Mouse (Mus musculus) midbrain, postnatal 0 days (tissue): ENCODE results near the gene Zfp990. TPM values are rescaled to one million over a fixed set of nuclear protein-coding genes. Genes with fewer than 3 reads are reported as not detected.
A peak's percentile ranks its signal among the peaks of the same experiment; 100 is the strongest.
"Not testable (repeated sequence)": the region's sequence is repeated elsewhere in the genome, so short reads cannot be mapped to it uniquely, and the experiment has no call there.

Experiments
- ATAC-seq: fragments of 200-750 bp; cut with Nextera tagmentation; 2 replicates; pipeline ENCODE4 v1.8.0; 2017; ENCODE audit warnings: moderate number of reproducible peaks, mild to moderate bottlenecking, moderate TSS enrichment, moderate library complexity; ENCODE audit not compliant: low FRiP score
- DNase-seq: peaks from one replicate; pipeline ENCODE4 v3.0.0-alpha.2; 2015; ENCODE audit warnings: low spot score
- H3K27ac ChIP-seq: fragments of 300-500 bp; sonication (generic); 2 replicates; pipeline ENCODE4 v1.5.1; 2014; ENCODE audit warnings: low read depth, mild to moderate bottlenecking, low read length, mixed read lengths
- H3K27me3 ChIP-seq: fragments of 300-500 bp; sonication (generic); 2 replicates; pipeline ENCODE4 v1.6.1; 2014; ENCODE audit warnings: low read length, control low read depth, mixed read lengths; ENCODE audit not compliant: insufficient read depth
- H3K36me3 ChIP-seq: fragments of 300-500 bp; sonication (generic); 2 replicates; pipeline ENCODE4 v1.6.1; 2014; ENCODE audit warnings: low read length, control low read depth, mixed read lengths; ENCODE audit not compliant: insufficient read depth
- H3K4me1 ChIP-seq: fragments of 300-500 bp; sonication (generic); 2 replicates; pipeline ENCODE4 v1.6.1; 2014; ENCODE audit warnings: mild to moderate bottlenecking, control low read depth, antibody characterized with exemption, low read length, mixed read lengths; ENCODE audit not compliant: insufficient read depth
- H3K4me2 ChIP-seq: fragments of 300-500 bp; sonication (generic); 2 replicates; pipeline ENCODE4 v1.6.1; 2014; ENCODE audit warnings: low read depth, mild to moderate bottlenecking, low read length, mixed read lengths; ENCODE audit not compliant: poor library complexity, severe bottlenecking
- H3K4me3 ChIP-seq: fragments of 300-500 bp; sonication (generic); 2 replicates; pipeline ENCODE4 v1.5.1; 2014; ENCODE audit warnings: low read depth, mild to moderate bottlenecking, low read length, moderate library complexity
- H3K9ac ChIP-seq: fragments of 300-500 bp; sonication (generic); replicated peaks from 2 replicates; pipeline ENCODE4 v1.6.1; 2014; ENCODE audit warnings: mild to moderate bottlenecking, low read length, moderate library complexity, mixed read lengths; ENCODE audit not compliant: poor library complexity, severe bottlenecking
- H3K9me3 ChIP-seq: fragments of 300-500 bp; sonication (generic); 2 replicates; pipeline ENCODE4 v1.6.1; 2016; ENCODE audit warnings: low read length, control low read depth
- WGBS: fragments of 180-500 bp; shearing (Covaris S2); extraction: QIAGEN DNeasy Blood & Tissue Kit; methylation state at CpG from one replicate; pipeline ENCODE4 v1.1.7; 2014; 5-methylcytosine and 5-hydroxymethylcytosine counted together
- polyA plus RNA-seq: library from polyadenylated mRNA; unstranded; fragments of >200 nt; fragmentation: Nextera tagmentation; extraction: Ambion mirVana; gene quantifications from 2 replicates; pipeline ENCODE4 v1.2.1, GENCODE M21; 2015
- total RNA-seq: library from RNA; depleted of rRNA; stranded (reverse); fragments of >200 nt; gene quantifications from 2 replicates; pipeline ENCODE4 v1.2.3, GENCODE M21; 2014

Zfp990 gene
- total and polyA plus RNA-seq, 2 experiments from 2014 or later, result 0.09 TPM; not detected in 1

- 75% methylated on average over 4 of the region's 4 CpGs for WGBS
- not testable (repeated sequence) for ATAC-seq, H3K9ac ChIP-seq
These were observed 5.4 kb downstream of the Zfp990 start for GRCm38 (mm10) chr4:145515776-145516565.

DNA sequence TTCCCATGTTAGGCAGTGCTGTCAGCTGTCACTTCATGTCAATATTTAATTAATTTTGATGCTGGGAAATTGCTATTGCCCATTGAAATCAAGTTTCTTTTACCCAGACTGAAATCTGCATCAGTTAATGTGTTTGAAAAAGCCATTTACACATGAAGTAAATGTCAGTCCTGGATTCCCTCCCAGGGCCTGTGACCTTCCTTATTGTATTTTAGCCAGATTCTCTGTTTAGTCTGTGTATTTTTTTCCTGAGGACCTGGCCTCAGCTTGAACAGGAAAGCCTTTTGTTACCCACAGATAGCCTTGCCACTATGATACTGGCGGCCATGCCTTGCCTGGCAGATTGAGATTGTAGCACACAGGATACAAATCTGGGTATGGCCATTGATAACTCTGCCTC lies 6.8 kb downstream of the Zfp990 start:
- H3K9ac ChIP-seq, DNase-seq, H3K4me1 ChIP-seq, H3K4me3 ChIP-seq, H3K27ac ChIP-seq, ATAC-seq, H3K27me3 ChIP-seq, H3K4me2 ChIP-seq, H3K9me3 ChIP-seq, H3K36me3 ChIP-seq: not testable (repeated sequence)
- 100% methylated on average over 1 of the region's 1 CpGs for WGBS

More at GRCm38 (mm10) chr4:145515776-145516565, 5.4 kb downstream of the Zfp990 start:
- not testable (repeated sequence) for H3K9me3 ChIP-seq, H3K4me2 ChIP-seq, H3K27ac ChIP-seq, H3K27me3 ChIP-seq, H3K36me3 ChIP-seq, H3K4me1 ChIP-seq, DNase-seq, H3K4me3 ChIP-seq

DNA sequence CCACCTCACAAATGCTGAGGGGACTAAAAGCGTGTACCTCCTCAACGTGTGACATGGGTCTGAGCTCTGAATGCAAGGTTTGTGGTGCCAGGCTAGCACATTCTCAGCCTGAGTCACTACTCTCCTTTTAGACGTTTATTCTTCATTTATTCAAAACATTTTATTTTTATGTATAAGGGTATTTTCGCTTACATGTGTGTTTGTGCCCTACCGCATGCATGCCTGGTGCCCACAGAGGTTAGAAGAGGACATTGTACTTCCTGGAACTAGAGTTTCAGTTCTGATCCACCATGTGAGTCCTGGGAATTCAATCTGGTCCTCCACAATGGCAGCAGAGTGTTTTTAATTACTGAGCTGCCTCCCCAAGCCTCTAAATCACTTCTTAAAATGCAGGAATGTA lies 33.3 kb downstream of the Zfp990 start:
- not testable (repeated sequence) for H3K9ac ChIP-seq, DNase-seq, H3K4me1 ChIP-seq, ATAC-seq, H3K27me3 ChIP-seq, H3K36me3 ChIP-seq, H3K4me3 ChIP-seq, H3K4me2 ChIP-seq, H3K27ac ChIP-seq
- H3K9me3 ChIP-seq, result peaks cover 27% of the 10 kb centered on the region
- 80% methylated on average over 5 of the region's 5 CpGs for WGBS

- DNase-seq, H3K4me1 ChIP-seq, H3K36me3 ChIP-seq, H3K4me2 ChIP-seq, H3K27me3 ChIP-seq, ATAC-seq, H3K9ac ChIP-seq, H3K27ac ChIP-seq, H3K4me3 ChIP-seq: not testable (repeated sequence)
- WGBS, result 22% methylated on average over 2 of the region's 2 CpGs
- H3K9me3 ChIP-seq, result peaks cover 27% of the 10 kb centered on the region
These were observed 34.5 kb downstream of the Zfp990 start for GRCm38 (mm10) chr4:145545106-145545505.

GRCm38 (mm10) chr4:145545734-145546349 lies 35.3 kb downstream of the Zfp990 start:
- not testable (repeated sequence) for ATAC-seq, H3K4me2 ChIP-seq, H3K27ac ChIP-seq, DNase-seq, H3K9ac ChIP-seq, H3K4me1 ChIP-seq, H3K27me3 ChIP-seq, H3K4me3 ChIP-seq, H3K36me3 ChIP-seq
- H3K9me3 ChIP-seq, result peaks cover 27% of the 10 kb centered on the region
- WGBS, result 72% methylated on average over 6 of the region's 6 CpGs

DNA sequence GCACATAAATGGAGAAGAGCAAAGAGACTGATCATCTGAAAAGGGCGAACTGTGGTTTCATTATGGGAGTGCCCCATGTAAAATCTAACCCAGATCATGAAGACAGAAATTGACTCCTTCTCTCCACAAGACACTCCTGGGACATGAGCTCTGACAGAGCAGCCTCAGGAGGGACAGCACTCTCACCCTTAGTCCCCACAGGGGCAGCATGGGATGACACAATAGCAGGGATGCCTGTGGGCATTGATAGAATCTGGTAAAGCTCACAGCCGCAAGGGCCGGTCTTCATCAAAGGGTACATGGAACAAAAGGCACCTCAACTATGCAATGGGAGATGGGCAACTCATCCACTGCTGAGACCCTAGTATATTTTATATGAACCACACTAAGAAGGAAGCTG lies 35.9 kb downstream of the Zfp990 start:
- 87% methylated on average over 3 of the region's 3 CpGs for WGBS
- not testable (repeated sequence) for H3K9ac ChIP-seq, H3K27me3 ChIP-seq, H3K4me1 ChIP-seq, H3K27ac ChIP-seq, H3K36me3 ChIP-seq, H3K4me3 ChIP-seq, DNase-seq, H3K4me2 ChIP-seq
- peaks cover 23% of the 10 kb centered on the region for H3K9me3 ChIP-seq
- peak; percentile 31; the same call in 1 of the 2 replicates for ATAC-seq
